ENCODE assay signal across 8 mouse cellular contexts in genomic region chr6:47593590-47593989, GRCm38 (mm10). TPM values are rescaled to one million over a fixed set of nuclear protein-coding genes. Genes with fewer than 3 reads are reported as not detected.
DNase-seq lines count a peak whose midpoint lies in the region; ATAC-seq lines count a peak whose summit lies in the region.

No protein-coding gene starts in this region.

- no peaks in the 10 kb centered on the region for H3K27me3 ChIP-seq in lung, embryonic 15.5 days
- H3K27me3 ChIP-seq in embryonic facial prominence, embryonic 13.5 days, result no peaks in the 10 kb centered on the region
- no peaks in the 10 kb centered on the region for H3K27me3 ChIP-seq in intestine, embryonic 16.5 days (replicated peaks; ENCODE audit: control insufficient read depth, insufficient read depth, low read length)
- H3K27me3 ChIP-seq in neural tube, embryonic 14.5 days (ENCODE audit: control insufficient read depth, insufficient read depth, low read length), result no peaks in the 10 kb centered on the region

- no peak for DNase-seq in lung, postnatal 14 days
- DNase-seq in cerebellum, postnatal 25 days, result no peak
- no peak for DNase-seq in layer of hippocampus, adult 11-12 months (ENCODE audit: low spot score)
- DNase-seq in spleen, postnatal 36 days (ENCODE audit: low spot score in 2 of 2), result no peak

- peak overlapping the region; percentile 98 for H3K9ac ChIP-seq in lung, embryonic 15.5 days
- peak overlapping the region; percentile 100 for H3K9ac ChIP-seq in embryonic facial prominence, embryonic 13.5 days
- H3K9ac ChIP-seq in intestine, embryonic 16.5 days (ENCODE audit: low read depth, low read length), result peak overlapping the region; percentile 99
- peak overlapping the region; percentile 96 for H3K9ac ChIP-seq in neural tube, embryonic 14.5 days (replicated peaks; ENCODE audit: low read depth, low read length)

- no peaks in the 10 kb centered on the region for H3K36me3 ChIP-seq in lung, embryonic 15.5 days
- H3K36me3 ChIP-seq in embryonic facial prominence, embryonic 13.5 days, result no peaks in the 10 kb centered on the region
- no peaks in the 10 kb centered on the region for H3K36me3 ChIP-seq in intestine, embryonic 16.5 days (ENCODE audit: control insufficient read depth, insufficient read depth, low read length)
- H3K36me3 ChIP-seq in neural tube, embryonic 14.5 days (ENCODE audit: control insufficient read depth, insufficient read depth, low read length), result no peaks in the 10 kb centered on the region

- H3K27ac ChIP-seq in lung, embryonic 15.5 days, result peak overlapping the region; percentile 98
- H3K27ac ChIP-seq in embryonic facial prominence, embryonic 13.5 days, result peak overlapping the region; percentile 99; the same call in 1 of the 2 replicates
- peak overlapping the region; percentile 98 for H3K27ac ChIP-seq in intestine, embryonic 16.5 days (ENCODE audit: low read length)
- H3K27ac ChIP-seq in neural tube, embryonic 14.5 days (ENCODE audit: low read depth, low read length), result peak overlapping the region; percentile 99

- 4% methylated on average over 9 of the region's 9 CpGs for WGBS in lung, embryonic 15.5 days
- 11% methylated on average over 9 of the region's 9 CpGs for WGBS in embryonic facial prominence, embryonic 13.5 days
- WGBS in intestine, embryonic 16.5 days, result 9% methylated on average over 9 of the region's 9 CpGs
- 7% methylated on average over 9 of the region's 9 CpGs for WGBS in neural tube, embryonic 14.5 days

- H3K9me3 ChIP-seq in lung, embryonic 15.5 days, result no peaks in the 10 kb centered on the region
- H3K9me3 ChIP-seq in embryonic facial prominence, embryonic 13.5 days, result no peaks in the 10 kb centered on the region
- no peaks in the 10 kb centered on the region for H3K9me3 ChIP-seq in intestine, embryonic 16.5 days (ENCODE audit: control insufficient read depth, low read length)
- no peaks in the 10 kb centered on the region for H3K9me3 ChIP-seq in neural tube, embryonic 14.5 days (ENCODE audit: control insufficient read depth, low read length)

- H3K4me3 ChIP-seq in lung, embryonic 15.5 days, result peak overlapping the region; percentile 83
- H3K4me3 ChIP-seq in embryonic facial prominence, embryonic 13.5 days, result peak overlapping the region; percentile 91
- H3K4me3 ChIP-seq in intestine, embryonic 16.5 days (ENCODE audit: low read length), result peak overlapping the region; percentile 98
- H3K4me3 ChIP-seq in neural tube, embryonic 14.5 days (ENCODE audit: low read depth, low read length), result peak overlapping the region; percentile 99

- H3K4me1 ChIP-seq in lung, embryonic 15.5 days, result peaks cover 16% of the 10 kb centered on the region; the same call in 1 of the 2 replicates
- H3K4me1 ChIP-seq in embryonic facial prominence, embryonic 13.5 days, result peaks cover 13% of the 10 kb centered on the region
- H3K4me1 ChIP-seq in intestine, embryonic 16.5 days (ENCODE audit: control insufficient read depth, insufficient read depth, low read length), result 0 out of 2 replicates have a peak, but pooled peaks cover 3% of the 10 kb centered on the region
- peaks cover 4% of the 10 kb centered on the region; the same call in 1 of the 2 replicates for H3K4me1 ChIP-seq in neural tube, embryonic 14.5 days (ENCODE audit: control insufficient read depth, insufficient read depth, low read length)

- ATAC-seq in lung, embryonic 15.5 days (ENCODE audit: borderline replicate concordance, extremely low read depth, low FRiP score, low TSS enrichment), result no peak
- ATAC-seq in embryonic facial prominence, embryonic 13.5 days (ENCODE audit: insufficient number of reproducible peaks, insufficient read depth, low FRiP score, low TSS enrichment, low read depth), result no peak
- ATAC-seq in intestine, embryonic 16.5 days, result no peak
- ATAC-seq in neural tube, embryonic 14.5 days (ENCODE audit: low read depth), result no peak

- peak overlapping the region; percentile 83 for H3K4me2 ChIP-seq in lung, embryonic 15.5 days
- H3K4me2 ChIP-seq in embryonic facial prominence, embryonic 13.5 days, result peak overlapping the region; percentile 76
- H3K4me2 ChIP-seq in intestine, embryonic 16.5 days (ENCODE audit: low read depth, low read length), result peak overlapping the region; percentile 75
- peak overlapping the region; percentile 51 for H3K4me2 ChIP-seq in neural tube, embryonic 14.5 days (ENCODE audit: low read depth, low read length)

RNA-seq across cellular contexts. Expression of gene Ezh2, which starts 1.6 kb away (rescaled TPM):
- 99.6 and 106 TPM in 2 replicates for polyA plus RNA-seq in lung, embryonic 15.5 days (2015; fragmentation: Nextera tagmentation; extraction: Ambion mirVana)
- 151 and 152 TPM in 2 replicates for polyA plus RNA-seq in embryonic facial prominence, embryonic 13.5 days (2015; fragmentation: Nextera tagmentation; extraction: Ambion mirVana)
- polyA plus RNA-seq in intestine, embryonic 16.5 days (2015; fragmentation: Nextera tagmentation; extraction: Ambion mirVana), result 50.0 and 54.6 TPM in 2 replicates
- polyA plus RNA-seq in neural tube, embryonic 14.5 days (2014; fragmentation: Nextera tagmentation; extraction: Ambion mirVana), result 56.8 and 64.2 TPM in 2 replicates
